ENCODE assay signal across 8 mouse cellular contexts in genomic region chr2:122825406-122826236, GRCm38 (mm10).
DNase-seq lines count a peak whose midpoint lies in the region; ATAC-seq and TF ChIP-seq lines count a peak whose summit lies in the region.

No protein-coding gene starts in this region.

- 0 out of 2 replicates have a peak overlapping the region, but pooled peaks have one; percentile 8 for H3K4me3 ChIP-seq in heart, embryonic 15.5 days
- H3K4me3 ChIP-seq in liver, embryonic 14.5 days (ENCODE audit: insufficient read depth in 1 of 2, low read depth in 2 of 2, low read length in 2 of 2): no peak overlapping the region
- no peak overlapping the region for H3K4me3 ChIP-seq in olfactory bulb, adult 2 months (ENCODE audit: insufficient read depth, low read depth, low read length)

- no peak overlapping the region for H3K27ac ChIP-seq in heart, embryonic 15.5 days
- H3K27ac ChIP-seq in liver, embryonic 14.5 days: no peak overlapping the region
- no peak overlapping the region for H3K27ac ChIP-seq in olfactory bulb, adult 2 months (ENCODE audit: insufficient read depth, low read depth, low read length)

- peak overlapping the region; percentile 28; the same call in 1 of the 2 replicates for H3K4me2 ChIP-seq in heart, embryonic 15.5 days
- no peak overlapping the region for H3K4me2 ChIP-seq in liver, embryonic 14.5 days (ENCODE audit: low read depth)

- TF ChIP-seq POLR2A in olfactory bulb, adult 2 months (IDR thresholded peaks at IDR 0.05; ENCODE audit: insufficient read depth, low read depth, low read length): no peak

- 34% methylated on average over 19 of the region's 19 CpGs for WGBS in heart, embryonic 15.5 days
- 37% methylated on average over 19 of the region's 19 CpGs for WGBS in liver, embryonic 14.5 days (ENCODE audit: insufficient replicate concordance)
- WGBS in olfactory bulb, adult 2 months: 40% methylated on average over 19 of the region's 19 CpGs

- H3K4me1 ChIP-seq in heart, embryonic 15.5 days (replicated peaks): no peaks in the 10 kb centered on the region
- H3K4me1 ChIP-seq in liver, embryonic 14.5 days (replicated peaks; ENCODE audit: control insufficient read depth in 2 of 2, insufficient read depth in 2 of 2, low read length in 1 of 2): no peaks in the 10 kb centered on the region
- H3K4me1 ChIP-seq in olfactory bulb, adult 2 months (ENCODE audit: control insufficient read depth, insufficient read depth, low read length): no peaks in the 10 kb centered on the region

- no peak overlapping the region for H3K9ac ChIP-seq in heart, embryonic 15.5 days
- H3K9ac ChIP-seq in liver, embryonic 14.5 days (replicated peaks): no peak overlapping the region

- TF ChIP-seq CTCF in liver, embryonic 14.5 days (IDR thresholded peaks at IDR 0.05; ENCODE audit: low read depth): peak; percentile 72
- TF ChIP-seq CTCF in olfactory bulb, adult 2 months (IDR thresholded peaks at IDR 0.05; ENCODE audit: insufficient read depth, low read depth, low read length): peak; percentile 89

- 0 out of 2 replicates have a peak, but pooled peaks cover 4% of the 10 kb centered on the region for H3K27me3 ChIP-seq in heart, embryonic 15.5 days
- no peaks in the 10 kb centered on the region for H3K27me3 ChIP-seq in liver, embryonic 14.5 days (ENCODE audit: control insufficient read depth, insufficient read depth, low read length)

- 0 out of 2 replicates have a peak, but pooled peaks have one; percentile 39 for ATAC-seq in heart, embryonic 15.5 days (replicated peaks; ENCODE audit: insufficient number of reproducible peaks, insufficient read depth, low FRiP score, low read depth)
- ATAC-seq in liver, embryonic 14.5 days (ENCODE audit: insufficient read depth): no peak

- no peaks in the 10 kb centered on the region for H3K36me3 ChIP-seq in heart, embryonic 15.5 days
- no peaks in the 10 kb centered on the region for H3K36me3 ChIP-seq in liver, embryonic 14.5 days (replicated peaks; ENCODE audit: control insufficient read depth, insufficient read depth, low read depth)

- no peaks in the 10 kb centered on the region for H3K9me3 ChIP-seq in heart, embryonic 15.5 days (replicated peaks)
- no peaks in the 10 kb centered on the region for H3K9me3 ChIP-seq in liver, embryonic 14.5 days (ENCODE audit: control insufficient read depth, low read length)

- DNase-seq in 3T3-L1 (ENCODE audit: low read depth, low spot score): peak; percentile 64
- DNase-seq in ZHBTc4 (ENCODE audit: low read depth, low spot score): peak; percentile 60
- peak; percentile 53 for DNase-seq in embryo, embryonic 9.5 days (ENCODE audit: extremely low spot score)
- DNase-seq in kidney, postnatal 25 days: peak; percentile 42 to 56
- DNase-seq in liver, embryonic 14.5 days (ENCODE audit: low read depth in 3 of 3, low spot score in 3 of 3): no peak
- DNase-seq in natural killer cell, adult 2 months (ENCODE audit: low spot score in 2 of 2): no peak

- no peak for TF ChIP-seq EP300 in liver, embryonic 14.5 days (IDR thresholded peaks at IDR 0.05; ENCODE audit: low read depth)

Comparison
In these comparisons a context has a peak if more than half of its experiments do, and no peak if none do; other contexts are left out.
1. DNase-seq: peak in 3T3-L1 (single experiment), ZHBTc4 (single experiment), embryo, embryonic 9.5 days (single experiment) and kidney, postnatal 25 days (2 of 2); none in liver, embryonic 14.5 days (0 of 3) and natural killer cell, adult 2 months (0 of 2).